Mouse (Mus musculus) embryonic facial prominence, embryonic 15.5 days (tissue): ENCODE results near the gene Btk. TPM values are rescaled to one million over a fixed set of nuclear protein-coding genes. Genes with fewer than 3 reads are reported as not detected.

Experiments used
- ATAC-seq: fragments of 200-750 bp; cut with Nextera tagmentation; 2 replicates; pipeline ENCODE4 v1.8.0; 2017; ENCODE audit warnings: low read depth, moderate TSS enrichment; ENCODE audit not compliant: insufficient number of reproducible peaks, low FRiP score, low TSS enrichment
- H3K27ac ChIP-seq: fragments of 300-500 bp; sonication (generic); replicated peaks from 2 replicates; pipeline ENCODE4 v1.5.1; 2015; ENCODE audit warnings: mild to moderate bottlenecking, inconsistent platforms
- H3K27me3 ChIP-seq: fragments of 300-500 bp; sonication (generic); 2 replicates; pipeline ENCODE4 v1.6.1; 2015; ENCODE audit warnings: inconsistent platforms
- H3K36me3 ChIP-seq: fragments of 300-500 bp; sonication (generic); 2 replicates; pipeline ENCODE4 v1.6.1; 2015; ENCODE audit warnings: mild to moderate bottlenecking, inconsistent platforms
- H3K4me1 ChIP-seq: fragments of 300-500 bp; sonication (generic); 2 replicates; pipeline ENCODE4 v1.6.1; 2015; ENCODE audit warnings: inconsistent platforms
- H3K4me2 ChIP-seq: fragments of 300-500 bp; sonication (generic); replicated peaks from 2 replicates; pipeline ENCODE4 v1.6.1; 2015; ENCODE audit warnings: mild to moderate bottlenecking, inconsistent platforms
- H3K4me3 ChIP-seq: fragments of 300-500 bp; sonication (generic); replicated peaks from 2 replicates; pipeline ENCODE4 v1.5.1; 2015; ENCODE audit warnings: mild to moderate bottlenecking, inconsistent platforms
- H3K9ac ChIP-seq: fragments of 300-500 bp; sonication (generic); 2 replicates; pipeline ENCODE4 v1.6.1; 2015; ENCODE audit warnings: inconsistent platforms
- H3K9me3 ChIP-seq: fragments of 300-500 bp; sonication (generic); replicated peaks from 2 replicates; pipeline ENCODE4 v1.6.1; 2016; ENCODE audit warnings: inconsistent platforms
- WGBS: fragments of 180-500 bp; shearing (Covaris S2); methylation state at CpG from one replicate; pipeline ENCODE4 v1.1.7; 2015; 5-methylcytosine and 5-hydroxymethylcytosine counted together
- polyA plus RNA-seq: library from polyadenylated mRNA; unstranded; fragments of >200 nt; fragmentation: Nextera tagmentation; extraction: Ambion mirVana; gene quantifications from 2 replicates; pipeline ENCODE4 v1.2.1, GENCODE M21; 2015

Gene Btk
- polyA plus RNA-seq, 1 experiment from 2014 or later, result 2.2 TPM

- Histone ChIP-seq H3K36me3 (no peaks in the 10 kb centered on the region), H3K27ac (peak overlapping the region; percentile 93), H3K4me1 (no peaks in the 10 kb centered on the region; the same call in 1 of the 2 replicates), H3K4me2 (peak overlapping the region; percentile 47), H3K27me3 (no peaks in the 10 kb centered on the region), H3K9ac (peak overlapping the region; percentile 37), H3K9me3 (no peaks in the 10 kb centered on the region), H3K4me3 (peak overlapping the region; percentile 55)
- peak; percentile 85 for ATAC-seq
- 14% methylated on average over 38 of the region's 43 CpGs for WGBS
Observed at GRCm38 (mm10) chrX:134601380-134602120, 18.2 kb upstream of the Btk start.

- Histone ChIP-seq H3K27ac (peak within 1 kb of the TSS; percentile 93), H3K36me3 (no peaks in the 10 kb centered on the region)
Observed at GRCm38 (mm10) chrX:134600659-134601379, 17.4 kb upstream of the Btk start, which contains the start of the genes Gla and Hnrnph2. TSS of gene Gla (minus strand) at chrX:134601125. TSS of gene Hnrnph2 (plus strand) at chrX:134601179.

GRCm38 (mm10) chrX:134599922-134600565 is 16.7 kb upstream of the Btk start:
- Histone ChIP-seq H3K9ac (peak overlapping the region; percentile 33; the same call in 1 of the 2 replicates), H3K27me3 (no peaks in the 10 kb centered on the region), H3K9me3 (no peaks in the 10 kb centered on the region), H3K4me1 (no peaks in the 10 kb centered on the region; the same call in 1 of the 2 replicates), H3K4me3 (peak overlapping the region; percentile 55), H3K36me3 (no peaks in the 10 kb centered on the region), H3K4me2 (peak overlapping the region; percentile 52), H3K27ac (no peak overlapping the region)
- 26% methylated on average over 10 of the region's 10 CpGs for WGBS
- ATAC-seq, result no peak

More at GRCm38 (mm10) chrX:134600659-134601379, 17.4 kb upstream of the Btk start, which contains the start of the genes Gla and Hnrnph2:
- peak within 1 kb of the TSS; percentile 37 for H3K9ac ChIP-seq
- H3K9me3 ChIP-seq, result no peaks in the 10 kb centered on the region
- peak; percentile 98 for ATAC-seq
- peak within 1 kb of the TSS; percentile 52 for H3K4me2 ChIP-seq
- H3K4me1 ChIP-seq, result no peaks in the 10 kb centered on the region; the same call in 1 of the 2 replicates
- H3K27me3 ChIP-seq, result no peaks in the 10 kb centered on the region
- WGBS, result 19% methylated on average over 33 of the region's 33 CpGs
- peak within 1 kb of the TSS; percentile 55 for H3K4me3 ChIP-seq

- Histone ChIP-seq H3K4me3 (no peak overlapping the region), H3K4me2 (no peak overlapping the region), H3K27me3 (no peaks in the 10 kb centered on the region), H3K9me3 (no peaks in the 10 kb centered on the region), H3K36me3 (peaks cover 5% of the 10 kb centered on the region; the same call in 1 of the 2 replicates), H3K9ac (no peak overlapping the region), H3K27ac (no peak overlapping the region), H3K4me1 (peaks cover 3% of the 10 kb centered on the region; the same call in 1 of the 2 replicates)
- ATAC-seq, result no peak
- WGBS, result 37% methylated on average over 5 of the region's 5 CpGs
Observed at GRCm38 (mm10) chrX:134589836-134590235, 6.5 kb upstream of the Btk start.

- no peak overlapping the region for H3K27ac ChIP-seq
- peaks cover 3% of the 10 kb centered on the region; the same call in 1 of the 2 replicates for H3K4me1 ChIP-seq
- ATAC-seq, result no peak
- H3K4me2 ChIP-seq, result no peak overlapping the region
- WGBS, result 86% methylated on average over 3 of the region's 3 CpGs
- H3K4me3 ChIP-seq, result no peak overlapping the region
- H3K9me3 ChIP-seq, result no peaks in the 10 kb centered on the region
- H3K27me3 ChIP-seq, result no peaks in the 10 kb centered on the region
- H3K36me3 ChIP-seq, result peaks cover 5% of the 10 kb centered on the region; the same call in 1 of the 2 replicates
- no peak overlapping the region for H3K9ac ChIP-seq
Observed at GRCm38 (mm10) chrX:134588997-134589396, 5.6 kb upstream of the Btk start.

GRCm38 (mm10) chrX:134588261-134588660 is 4.9 kb upstream of the Btk start:
- no peak overlapping the region for H3K4me2 ChIP-seq
- H3K4me1 ChIP-seq, result peaks cover 3% of the 10 kb centered on the region; the same call in 1 of the 2 replicates
- no peak overlapping the region for H3K4me3 ChIP-seq
- H3K27ac ChIP-seq, result no peak overlapping the region
- no peaks in the 10 kb centered on the region for H3K9me3 ChIP-seq
- H3K9ac ChIP-seq, result no peak overlapping the region
- H3K27me3 ChIP-seq, result no peaks in the 10 kb centered on the region
- 78% methylated on average over 4 of the region's 4 CpGs for whole genome bisulfite sequencing
- no peak for ATAC-seq
- H3K36me3 ChIP-seq, result peaks cover 5% of the 10 kb centered on the region; the same call in 1 of the 2 replicates

- Histone ChIP-seq H3K27ac (no peak overlapping the region), H3K4me1 (peaks cover 3% of the 10 kb centered on the region; the same call in 1 of the 2 replicates), H3K4me2 (peak overlapping the region; percentile 48), H3K9ac (peak overlapping the region; percentile 39; the same call in 1 of the 2 replicates), H3K27me3 (no peaks in the 10 kb centered on the region), H3K4me3 (peak overlapping the region; percentile 51), H3K9me3 (no peaks in the 10 kb centered on the region), H3K36me3 (peaks cover 5% of the 10 kb centered on the region; the same call in 1 of the 2 replicates)
- WGBS, result 44% methylated on average over 8 of the region's 8 CpGs
- ATAC-seq, result no peak
Observed at GRCm38 (mm10) chrX:134586447-134586846, 3.1 kb upstream of the Btk start.

- Histone ChIP-seq H3K4me3 (peak within 1 kb of the TSS; percentile 51), H3K4me2 (peak within 1 kb of the TSS; percentile 48), H3K4me1 (peaks cover 3% of the 10 kb centered on the region; the same call in 1 of the 2 replicates), H3K9ac (peak within 1 kb of the TSS; percentile 39), H3K9me3 (no peaks in the 10 kb centered on the region), H3K27me3 (no peaks in the 10 kb centered on the region), H3K36me3 (peaks cover 5% of the 10 kb centered on the region; the same call in 1 of the 2 replicates), H3K27ac (peak within 1 kb of the TSS; percentile 90)
- ATAC-seq, result peak; percentile 96
- 18% methylated on average over 45 of the region's 45 CpGs for WGBS
Observed at GRCm38 (mm10) chrX:134585103-134586002, 2.0 kb upstream of the Btk start, which contains the start of gene Rpl36a. TSS of gene Rpl36a (plus strand) at chrX:134585654.

GRCm38 (mm10) chrX:134582270-134582669 is 1.1 kb downstream of the Btk start:
- no peaks in the 10 kb centered on the region for H3K27me3 ChIP-seq
- no peak overlapping the region for H3K4me3 ChIP-seq
- no peaks in the 10 kb centered on the region for H3K36me3 ChIP-seq
- no peak overlapping the region for H3K9ac ChIP-seq
- peaks cover 3% of the 10 kb centered on the region; the same call in 1 of the 2 replicates for H3K4me1 ChIP-seq
- H3K9me3 ChIP-seq, result no peaks in the 10 kb centered on the region
- ATAC-seq, result no peak
- H3K4me2 ChIP-seq, result no peak overlapping the region
- 76% methylated on average over 10 of the region's 11 CpGs for WGBS
- H3K27ac ChIP-seq, result no peak overlapping the region
